Mouse (Mus musculus): Measurements from ENCODE around the gene Creb3l4. TPM values are rescaled to one million over a fixed set of nuclear protein-coding genes. Genes with fewer than 3 reads are reported as not detected.
A peak's percentile ranks its signal among the peaks of the same experiment; 100 is the strongest.
"Not testable (repeated sequence)": the region's sequence is repeated elsewhere in the genome, so short reads cannot be mapped to it uniquely, and the experiment has no call there.

Creb3l4 gene
- polyA plus RNA-seq (2011; ENCODE audit: insufficient read length, low read depth, missing spikeins): 2.0 and 2.3 TPM in 2 replicates

DNA sequence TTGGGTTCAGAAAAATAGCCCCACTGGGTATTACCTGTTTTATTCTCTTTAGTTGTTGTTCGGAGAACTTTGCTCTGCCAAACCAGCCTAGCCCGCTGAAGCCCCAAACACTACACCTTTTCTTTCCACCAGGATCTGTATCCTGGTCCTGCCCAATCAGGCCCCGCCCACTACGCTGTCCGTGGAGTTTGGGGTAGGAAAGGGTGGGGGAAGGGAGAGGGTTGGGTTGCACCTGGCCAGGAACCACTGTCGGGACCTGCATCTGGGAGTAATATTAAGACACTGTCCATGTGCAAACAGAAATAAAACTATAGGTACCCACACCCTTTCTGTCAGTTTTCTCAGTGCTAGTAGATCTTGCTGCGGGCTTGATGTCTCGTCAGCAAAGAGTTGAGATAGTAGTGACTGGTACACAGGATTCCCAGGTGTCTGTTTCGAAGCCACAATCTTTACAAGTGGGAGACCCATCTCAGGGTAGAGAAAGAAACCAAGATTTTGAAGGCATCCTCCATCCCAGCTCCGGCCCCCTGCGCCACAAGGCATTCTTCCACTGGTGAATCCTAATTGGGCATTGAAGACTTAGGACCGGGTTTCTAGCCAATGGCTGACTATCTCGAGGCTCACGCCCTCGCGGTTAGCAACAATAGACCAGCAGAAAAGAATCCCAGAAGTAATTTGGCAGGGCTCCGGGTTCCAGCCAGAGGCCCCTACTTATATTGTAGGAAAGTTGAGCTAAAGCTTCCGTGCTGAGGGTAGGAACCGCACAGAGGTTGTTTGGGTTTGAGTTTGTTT lies at the start of gene Creb3l4:
Gene Creb3l4, minus strand, starts transcription at position 529 of the 792 bp plus-strand sequence.
- TF ChIP-seq POLR2A (IDR thresholded peaks at IDR 0.05; ENCODE audit: low read depth, low read length): peak; percentile 29; the same call in 1 of the 2 replicates
- TF ChIP-seq CTCF (IDR thresholded peaks at IDR 0.05; ENCODE audit: borderline replicate concordance, insufficient read depth, low read length): no peak
- Histone ChIP-seq H3K4me3 (ENCODE audit: insufficient read depth, low read length) (peak within 1 kb of the TSS; percentile 15; the same call in 1 of the 2 replicates), H3K4me1 (ENCODE audit: control insufficient read depth, insufficient read depth, low read length) (no peaks in the 10 kb centered on the region), H3K27ac (ENCODE audit: insufficient read depth, low read length) (no peak within 1 kb of the TSS)

DNA sequence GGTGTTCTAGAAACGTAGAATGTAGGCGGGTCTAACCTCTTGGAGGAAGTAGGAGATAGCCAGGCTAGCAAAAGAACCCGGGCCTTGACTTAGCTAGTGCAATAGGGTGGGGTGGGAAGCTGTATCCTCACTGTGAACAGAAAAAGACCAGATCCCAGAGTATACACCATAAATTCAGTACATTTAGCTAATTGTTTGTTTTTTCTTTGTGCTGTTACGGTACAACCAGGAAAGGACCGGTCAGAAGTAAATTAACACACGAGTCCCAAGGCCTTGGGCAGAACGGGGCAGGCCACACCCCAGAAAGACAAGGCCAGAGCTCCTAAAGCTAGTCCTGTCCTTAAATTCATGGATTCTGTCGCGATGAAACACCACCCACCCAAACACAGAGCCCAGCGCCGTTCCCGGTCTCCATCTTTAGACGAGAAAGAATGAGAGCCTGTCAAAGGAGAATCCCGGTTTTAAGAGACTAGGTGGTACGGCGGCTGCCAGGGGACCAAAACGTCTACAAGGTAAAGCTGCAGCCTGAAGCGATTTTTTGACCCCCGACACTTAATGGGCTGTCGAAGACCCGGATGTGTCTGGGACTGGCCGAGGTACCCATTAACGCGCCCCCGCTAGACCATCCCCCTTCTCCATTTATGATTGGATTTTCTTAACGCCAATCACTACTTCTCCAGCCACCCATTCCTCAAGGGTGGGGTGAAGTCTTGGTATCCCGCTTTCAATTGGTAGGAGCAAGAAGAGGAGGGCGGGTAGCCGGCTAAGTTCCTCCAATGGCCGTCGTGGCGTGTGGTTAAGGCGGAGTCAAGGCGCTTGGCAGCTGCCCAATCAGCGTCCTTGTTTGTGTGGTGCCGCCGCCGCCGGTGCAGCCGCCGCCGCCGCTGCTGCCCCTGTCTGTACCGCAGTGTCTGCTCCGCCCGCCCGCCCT lies 49.3 kb upstream of the Creb3l4 start, which contains the start of gene Gatad2b:
Gene Gatad2b, plus strand, starts transcription at position 834 of the 931 bp plus-strand sequence.
- peak within 1 kb of the TSS; percentile 98 for H3K4me3 ChIP-seq (ENCODE audit: insufficient read depth, low read length)
- peak; percentile 67 for TF ChIP-seq POLR2A (IDR thresholded peaks at IDR 0.05; ENCODE audit: low read depth, low read length)
- no peak for TF ChIP-seq CTCF (IDR thresholded peaks at IDR 0.05; ENCODE audit: borderline replicate concordance, insufficient read depth, low read length)

DNA sequence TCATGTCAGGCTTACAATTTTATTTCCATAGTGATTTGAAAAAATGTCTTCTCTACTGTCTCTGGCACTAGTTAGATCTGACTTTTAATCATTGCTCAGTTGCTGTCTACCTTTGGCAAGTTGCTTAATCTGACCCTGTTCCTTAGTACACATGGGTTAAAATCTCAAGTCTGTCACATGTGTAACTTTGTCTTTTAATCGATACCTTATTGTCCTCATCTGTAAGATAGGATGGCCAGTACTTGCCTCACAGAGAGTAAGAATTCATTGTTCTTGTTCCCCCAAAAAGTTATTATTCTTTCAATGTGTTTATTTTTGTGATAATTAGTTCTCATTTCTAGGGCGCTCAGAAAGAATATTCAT lies 48.7 kb upstream of the Creb3l4 start:
- peaks cover 2% of the 10 kb centered on the region; the same call in 1 of the 2 replicates for H3K4me1 ChIP-seq (ENCODE audit: control insufficient read depth, insufficient read depth, low read length)
- peak overlapping the region; percentile 96 for H3K27ac ChIP-seq (ENCODE audit: insufficient read depth, low read length)
- no peak overlapping the region for H3K4me3 ChIP-seq (ENCODE audit: insufficient read depth, low read length)
- TF ChIP-seq POLR2A (IDR thresholded peaks at IDR 0.05; ENCODE audit: low read depth, low read length) (0 out of 2 replicates have a peak, but pooled peaks have one; percentile 12), CTCF (IDR thresholded peaks at IDR 0.05; ENCODE audit: borderline replicate concordance, insufficient read depth, low read length) (no peak)

More for the DNA sequence above, 49.3 kb upstream of the Creb3l4 start, which contains the start of gene Gatad2b:
- H3K27ac ChIP-seq (ENCODE audit: insufficient read depth, low read length): peak within 1 kb of the TSS; percentile 96
- peaks cover 2% of the 10 kb centered on the region; the same call in 1 of the 2 replicates for H3K4me1 ChIP-seq (ENCODE audit: control insufficient read depth, insufficient read depth, low read length)

DNA sequence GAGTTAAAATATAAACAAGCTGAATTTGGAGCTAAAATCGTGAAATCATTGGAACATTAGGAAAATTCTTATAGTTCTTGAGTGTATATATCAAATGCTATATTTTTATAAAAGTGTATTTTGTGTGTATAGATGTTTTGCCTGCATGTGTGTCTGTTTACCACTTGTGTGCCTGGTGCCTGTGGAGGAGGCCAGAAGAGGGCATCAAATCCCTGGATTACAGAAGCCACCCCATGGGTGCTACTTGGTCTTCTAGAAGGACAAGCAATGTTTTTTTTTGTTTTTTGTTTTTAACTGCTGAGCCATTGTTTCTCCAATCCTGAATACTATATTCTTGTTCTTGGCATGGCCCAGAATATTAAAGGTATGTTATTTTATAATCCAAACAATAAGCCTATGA lies 47.3 kb upstream of the Creb3l4 start:
- TF ChIP-seq POLR2A (IDR thresholded peaks at IDR 0.05; ENCODE audit: low read depth, low read length) (no peak), CTCF (IDR thresholded peaks at IDR 0.05; ENCODE audit: borderline replicate concordance, insufficient read depth, low read length) (no peak)
- H3K27ac ChIP-seq (ENCODE audit: insufficient read depth, low read length): no peak overlapping the region
- H3K4me3 ChIP-seq (ENCODE audit: insufficient read depth, low read length): no peak overlapping the region

GRCm38 (mm10) chr3:90289403-90289802 lies 46.1 kb upstream of the Creb3l4 start:
- H3K4me3 ChIP-seq (ENCODE audit: insufficient read depth, low read length); H3K4me1 ChIP-seq (ENCODE audit: control insufficient read depth, insufficient read depth, low read length); H3K27ac ChIP-seq (ENCODE audit: insufficient read depth, low read length): not testable (repeated sequence)

More for the DNA sequence above, 47.3 kb upstream of the Creb3l4 start:
- H3K4me1 ChIP-seq (ENCODE audit: control insufficient read depth, insufficient read depth, low read length): peaks cover 2% of the 10 kb centered on the region; the same call in 1 of the 2 replicates

GRCm38 (mm10) chr3:90284150-90284549 lies 40.8 kb upstream of the Creb3l4 start:
- H3K27ac ChIP-seq (ENCODE audit: insufficient read depth, low read length): no peak overlapping the region
- H3K4me1 ChIP-seq (ENCODE audit: control insufficient read depth, insufficient read depth, low read length): no peaks in the 10 kb centered on the region
- TF ChIP-seq POLR2A (IDR thresholded peaks at IDR 0.05; ENCODE audit: low read depth, low read length) (no peak), CTCF (IDR thresholded peaks at IDR 0.05; ENCODE audit: borderline replicate concordance, insufficient read depth, low read length) (no peak)
- H3K4me3 ChIP-seq (ENCODE audit: insufficient read depth, low read length): no peak overlapping the region

- TF ChIP-seq CTCF (IDR thresholded peaks at IDR 0.05; ENCODE audit: borderline replicate concordance, insufficient read depth, low read length): no peak
- no peak for TF ChIP-seq POLR2A (IDR thresholded peaks at IDR 0.05; ENCODE audit: low read depth, low read length)
- Histone ChIP-seq H3K4me1 (ENCODE audit: control insufficient read depth, insufficient read depth, low read length) (no peaks in the 10 kb centered on the region), H3K27ac (ENCODE audit: insufficient read depth, low read length) (no peak overlapping the region), H3K4me3 (ENCODE audit: insufficient read depth, low read length) (no peak overlapping the region)
Measured at GRCm38 (mm10) chr3:90280708-90281107, 37.4 kb upstream of the Creb3l4 start.

DNA sequence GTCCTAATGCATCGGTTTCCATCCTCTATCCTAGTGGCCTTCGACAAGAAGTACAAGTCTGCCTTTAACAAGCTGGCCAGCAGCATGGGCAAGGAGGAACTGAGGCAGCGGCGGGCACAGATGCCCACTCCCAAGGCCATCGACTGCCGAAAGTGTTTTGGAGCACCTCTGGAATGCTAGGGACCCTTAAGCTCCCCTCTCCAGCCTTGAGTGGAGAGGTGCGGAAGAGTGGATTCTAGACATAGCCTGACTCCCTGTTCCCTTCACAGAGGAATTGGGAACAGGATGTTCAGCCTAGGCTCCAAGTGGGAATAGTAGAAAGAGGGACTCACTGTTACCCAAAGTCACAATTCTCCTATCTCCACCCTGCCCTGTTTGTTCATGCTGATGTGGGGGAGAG lies 36.4 kb upstream of the Creb3l4 start:
- Histone ChIP-seq H3K4me1 (ENCODE audit: control insufficient read depth, insufficient read depth, low read length) (no peaks in the 10 kb centered on the region), H3K27ac (ENCODE audit: insufficient read depth, low read length) (no peak overlapping the region), H3K4me3 (ENCODE audit: insufficient read depth, low read length) (no peak overlapping the region)
- TF ChIP-seq CTCF (IDR thresholded peaks at IDR 0.05; ENCODE audit: borderline replicate concordance, insufficient read depth, low read length): no peak
- no peak for TF ChIP-seq POLR2A (IDR thresholded peaks at IDR 0.05; ENCODE audit: low read depth, low read length)

DNA sequence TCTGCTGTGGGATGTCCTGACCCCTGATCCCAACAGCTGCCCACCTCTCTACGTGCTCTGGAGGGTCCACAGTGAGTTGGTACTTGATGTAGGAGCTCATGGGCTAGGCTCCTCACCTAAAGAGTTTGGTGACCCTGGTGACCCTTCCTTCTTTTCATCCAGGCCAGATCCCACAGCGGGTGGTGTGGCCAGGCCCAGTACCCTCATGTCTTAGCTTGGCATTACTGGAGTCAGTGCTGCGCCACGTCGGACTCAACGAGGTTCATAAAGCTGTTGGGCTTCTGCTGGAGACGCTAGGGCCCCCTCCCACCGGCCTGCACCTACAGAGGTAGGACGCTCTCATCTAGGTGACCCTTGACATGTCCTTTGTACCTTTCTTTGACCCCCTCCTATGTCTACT lies 35.9 kb upstream of the Creb3l4 start:
- TF ChIP-seq CTCF (IDR thresholded peaks at IDR 0.05; ENCODE audit: borderline replicate concordance, insufficient read depth, low read length): no peak
- TF ChIP-seq POLR2A (IDR thresholded peaks at IDR 0.05; ENCODE audit: low read depth, low read length): no peak

More for the DNA sequence above, 35.9 kb upstream of the Creb3l4 start:
- Histone ChIP-seq H3K4me1 (ENCODE audit: control insufficient read depth, insufficient read depth, low read length) (no peaks in the 10 kb centered on the region), H3K4me3 (ENCODE audit: insufficient read depth, low read length) (no peak overlapping the region), H3K27ac (ENCODE audit: insufficient read depth, low read length) (no peak overlapping the region)
